Mouse (Mus musculus) kidney, postnatal 25 days (tissue): Measurements from ENCODE around the gene Hcfc2.

ENCODE experiments used
- DNase-seq, 2 experiments: peaks; one replicate each; pipeline ENCODE4 v3.0.0; 2021; ENCODE audit warnings: mixed read lengths in 2 of 2

The Hcfc2 gene

GRCm38 (mm10) chr10:82777075-82777474, 81.1 kb downstream of the Hcfc2 start:
- no peak for DNase-seq

- DNase-seq = peak; percentile 73 to 83
These were observed 81.9 kb downstream of the Hcfc2 start for GRCm38 (mm10) chr10:82777886-82778285.

- DNase-seq = no peak
These were observed 83.0 kb downstream of the Hcfc2 start for GRCm38 (mm10) chr10:82778791-82779549.

GRCm38 (mm10) chr10:82779831-82780230, 83.9 kb downstream of the Hcfc2 start:
- no peak for DNase-seq

- no peak for DNase-seq
These were observed 84.4 kb downstream of the Hcfc2 start for GRCm38 (mm10) chr10:82780322-82780721.

- no peak for DNase-seq
These were observed 84.9 kb downstream of the Hcfc2 start for GRCm38 (mm10) chr10:82780816-82781215.

- no peak for DNase-seq
These were observed 86.5 kb downstream of the Hcfc2 start for GRCm38 (mm10) chr10:82782472-82782871.

- no peak for DNase-seq
These were observed 93.2 kb downstream of the Hcfc2 start for GRCm38 (mm10) chr10:82789181-82789580.

- no peak for DNase-seq
These were observed 94.5 kb downstream of the Hcfc2 start for GRCm38 (mm10) chr10:82790504-82790903.

- no peak for DNase-seq
These were observed 95.8 kb downstream of the Hcfc2 start for GRCm38 (mm10) chr10:82791713-82792112.
